Mouse (Mus musculus): ENCODE data around the gene Jpt2.

DNA sequence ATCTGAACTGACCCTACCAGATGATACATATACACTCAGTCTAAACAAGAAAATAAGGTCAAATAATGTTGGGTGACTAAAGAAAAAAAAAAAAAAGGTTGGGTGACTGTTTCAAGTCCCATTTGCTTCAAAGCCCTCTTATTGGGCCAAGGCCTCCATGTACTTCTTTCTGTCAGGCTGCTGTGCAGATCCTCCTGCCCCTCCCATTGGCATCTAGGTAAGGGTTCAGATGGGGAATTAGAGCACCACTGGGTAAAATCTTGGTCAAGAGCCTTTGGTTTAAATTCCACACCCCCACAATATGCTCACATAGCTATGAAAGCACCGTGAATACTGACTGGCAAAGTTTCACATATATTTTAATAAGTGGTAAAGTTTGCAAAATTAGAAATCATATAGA, 37.2 kb downstream of the Jpt2 start:
- no peak for TF ChIP-seq CTCF (IDR thresholded peaks at IDR 0.05; ENCODE audit: borderline replicate concordance, extremely low read depth, insufficient read depth, insufficient read length)
- TF ChIP-seq POLR2A (IDR thresholded peaks at IDR 0.05; ENCODE audit: borderline replicate concordance, extremely low read depth, insufficient read depth, insufficient read length, poor library complexity, severe bottlenecking): no peak

All from brain, embryonic 14.5 days (tissue).